Mouse (Mus musculus) E14TG2a.4 (cell line): ENCODE data around the gene Hoxb1.

ENCODE experiments used
- CTCF ChIP-seq: conservative IDR thresholded peaks from 2 replicates; pipeline ENCODE4 v1.5.1; 2014; ENCODE audit warnings: low read length
- NANOG ChIP-seq: IDR thresholded peaks from 2 replicates; pipeline ENCODE4 v1.6.1; 2014; ENCODE audit warnings: borderline replicate concordance, low read length, mixed read lengths

DNA sequence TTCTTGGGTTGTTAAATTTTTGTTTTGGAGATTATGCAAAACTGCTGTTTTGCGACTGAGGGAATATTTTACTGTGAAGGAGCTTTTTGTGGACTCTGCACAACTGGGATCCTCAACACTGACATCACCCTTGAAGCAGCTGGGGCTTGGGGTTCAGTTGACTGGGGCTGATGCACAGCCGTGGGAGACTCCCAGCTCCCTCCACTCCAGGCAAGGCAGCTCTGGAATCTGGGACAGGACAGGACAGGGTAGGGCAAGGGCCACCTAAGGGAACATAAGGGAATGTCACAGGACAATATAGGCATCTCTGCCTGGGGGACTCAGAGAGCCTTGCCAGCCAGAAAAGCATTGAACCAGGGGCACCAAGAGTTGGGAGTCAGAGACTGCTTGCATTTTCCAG lies 48.5 kb downstream of the Hoxb1 start:
- TF ChIP-seq CTCF: no peak
- TF ChIP-seq NANOG: no peak
